Mouse (Mus musculus) Patski (cell line): ENCODE data around the gene Hist1h2ah. TPM values are rescaled to one million over a fixed set of nuclear protein-coding genes. Genes with fewer than 3 reads are reported as not detected.
A peak's percentile ranks its signal among the peaks of the same experiment; 100 is the strongest.
"Not testable (repeated sequence)": the region's sequence is repeated elsewhere in the genome, so short reads cannot be mapped to it uniquely, and the experiment has no call there.

Source experiments
- ATAC-seq: fragments of 100-300 bp; one replicate; pipeline ENCODE4 v1.8.0; 2021
- CTCF ChIA-PET: fragments of 350-600 bp; sonication (Branson Sonifier 250); formaldehyde crosslinking; loops from one replicate; lab custom pipeline; 2022; ENCODE audit warnings: inconsistent platforms; lab: Charles Lee
- POLR2A ChIA-PET: fragments of 350-600 bp; sonication (Branson Sonifier 250); formaldehyde crosslinking; loops from one replicate; lab custom pipeline; 2022; ENCODE audit warnings: antibody characterized with exemption, inconsistent platforms; lab: Charles Lee
- DNase-seq: peaks from one replicate; pipeline ENCODE4 v3.0.0-alpha.2; 2011; ENCODE audit warnings: low read depth, low spot score
- H3K27me3 ChIP-seq: fragments of 371-371 bp; one replicate; pipeline ENCODE4 v1.5.1; 2021
- CTCF ChIP-seq: fragments of 100-300 bp; IDR thresholded peaks from one replicate; pipeline ENCODE4 v1.5.1; 2021
- in situ Hi-C: fragments of 300-500 bp; cut with MboI; formaldehyde crosslinking; loops from 3 replicates; pipeline ENCODE4 v1.11.1; 2018; ENCODE audit warnings: low pct_unique_long_range_greater_than_20kb, mixed read lengths
- polyA plus RNA-seq: library from polyadenylated mRNA; unstranded; gene quantifications from one replicate; pipeline ENCODE4 v1.2.3, GENCODE M21; 2021

Hist1h2ah gene
- 1.6 TPM for polyA plus RNA-seq

- H3K27me3 ChIP-seq, POLR2A ChIA-PET: not testable (repeated sequence)
- ATAC-seq (peak; percentile 98), DNase-seq (peak; percentile 89)
- CTCF ChIA-PET: interaction anchor here (0.9 to 1.4 kb wide), 2 partner anchors 8 to 1366 kb away, joined by 3 to 4 read pairs; no protein-coding TSS in a partner anchor
- in situ Hi-C loops: loop anchor here (10.0 to 25.0 kb wide), 5 partner anchors 301 to 1709 kb away; partner anchors contain the start of genes Hist1h1t, Hist1h2bb, Hist1h3c and Hist1h4c
Measured at GRCm38 (mm10) chr13:22035267-22036148, at the start of gene Hist1h2ah, which contains the start of gene Hist1h2bk. Gene Hist1h2ah, minus strand, starts transcription at chr13:22035568. Gene Hist1h2bk, plus strand, starts transcription at chr13:22035870.

GRCm38 (mm10) chr13:22084140-22084539, 48.8 kb upstream of the Hist1h2ah start, which contains the start of gene Vmn1r188:
Gene Vmn1r188, plus strand, starts transcription at chr13:22084440.
- ATAC-seq, CTCF ChIA-PET, in situ Hi-C loops, DNase-seq, H3K27me3 ChIP-seq, POLR2A ChIA-PET: not testable (repeated sequence)

- no peak for ATAC-seq
- CTCF ChIA-PET: no interaction called here
- H3K27me3 ChIP-seq: no peaks in the 10 kb centered on the region
- DNase-seq: no peak
- POLR2A ChIA-PET: no interaction called here
- TF ChIP-seq CTCF: no peak
- in situ Hi-C loops: loop anchor here (25.0 kb wide), 1 partner anchor 224 kb away; the partner anchor contains the start of gene Vmn1r196
Measured at GRCm38 (mm10) chr13:22063468-22063867, 28.1 kb upstream of the Hist1h2ah start.

- in situ Hi-C loops: loop anchor here (25.0 kb wide), 1 partner anchor 226 kb away; the partner anchor contains the start of gene Vmn1r196
- no peak for TF ChIP-seq CTCF
- POLR2A ChIA-PET: no interaction called here
- no peaks in the 10 kb centered on the region for H3K27me3 ChIP-seq
- ATAC-seq (no peak), DNase-seq (no peak)
- CTCF ChIA-PET: no interaction called here
Measured at GRCm38 (mm10) chr13:22061422-22061821, 26.1 kb upstream of the Hist1h2ah start.

GRCm38 (mm10) chr13:22053754-22054153, 18.4 kb upstream of the Hist1h2ah start:
- POLR2A ChIA-PET: interaction anchor here (1.0 kb wide), 1 partner anchor 519 kb away, joined by 3 read pairs; no protein-coding TSS in a partner anchor
- CTCF ChIA-PET: interaction anchor here (1.6 kb wide), 1 partner anchor 10 kb away, joined by 3 read pairs; no protein-coding TSS in a partner anchor
- DNase-seq (no peak), ATAC-seq (no peak)
- in situ Hi-C loops: loop anchor here (10.0 to 25.0 kb wide), 2 partner anchors 234 to 1351 kb away; partner anchors contain the start of gene Vmn1r196
- no peak for TF ChIP-seq CTCF
- no peaks in the 10 kb centered on the region for H3K27me3 ChIP-seq

- TF ChIP-seq CTCF: no peak
- DNase-seq: no peak
- no peak for ATAC-seq
- CTCF ChIA-PET: no interaction called here
- in situ Hi-C loops: loop anchor here (10.0 to 25.0 kb wide), 2 partner anchors 236 to 1353 kb away; partner anchors contain the start of gene Vmn1r196
- POLR2A ChIA-PET: no interaction called here
- H3K27me3 ChIP-seq: no peaks in the 10 kb centered on the region
Measured at GRCm38 (mm10) chr13:22051523-22051859, 16.1 kb upstream of the Hist1h2ah start.

GRCm38 (mm10) chr13:22050591-22051522, 15.5 kb upstream of the Hist1h2ah start:
- peak; percentile 51 for DNase-seq
- peak; percentile 84 for TF ChIP-seq CTCF
- ChIA-PET POLR2A (no interaction called here), CTCF (no interaction called here)
- in situ Hi-C loops: loop anchor here (10.0 to 25.0 kb wide), 2 partner anchors 236 to 1354 kb away; partner anchors contain the start of gene Vmn1r196
- no peaks in the 10 kb centered on the region for H3K27me3 ChIP-seq
- peak; percentile 99 for ATAC-seq

- no peaks in the 10 kb centered on the region for H3K27me3 ChIP-seq
- ATAC-seq (no peak), DNase-seq (no peak)
- in situ Hi-C loops: loop anchor here (5.0 to 25.0 kb wide), 4 partner anchors 237 to 1377 kb away; partner anchors contain the start of genes Vmn1r196 and Zkscan3
- no peak for TF ChIP-seq CTCF
- ChIA-PET POLR2A (no interaction called here), CTCF (no interaction called here)
Measured at GRCm38 (mm10) chr13:22049737-22050440, 14.5 kb upstream of the Hist1h2ah start.

DNA sequence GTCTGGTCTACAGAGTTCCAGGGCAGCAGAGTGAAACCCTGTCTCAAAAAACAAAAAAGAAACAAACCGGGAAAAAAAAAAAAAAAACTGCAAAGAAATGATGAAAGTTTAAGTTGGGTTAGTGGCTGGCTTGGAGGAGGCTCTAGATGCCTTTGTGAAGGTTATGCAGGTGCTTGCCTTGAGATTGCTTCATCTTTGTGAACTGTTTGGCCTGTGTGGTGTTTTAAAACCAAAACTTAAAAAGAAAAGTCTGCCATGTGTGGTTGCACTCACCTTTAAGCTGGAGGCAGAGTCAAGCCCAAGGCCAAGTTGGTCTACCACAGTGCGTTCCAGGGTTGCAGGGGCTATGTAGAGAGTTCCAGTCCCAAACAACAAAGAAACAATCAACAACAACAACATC, 13.7 kb upstream of the Hist1h2ah start:
- CTCF ChIA-PET: no interaction called here
- no peak for ATAC-seq
- in situ Hi-C loops: loop anchor here (5.0 to 25.0 kb wide), 2 partner anchors 637 to 1378 kb away; partner anchors contain the start of gene Zkscan3

More for the DNA sequence above, 13.7 kb upstream of the Hist1h2ah start:
- no peak for DNase-seq
- POLR2A ChIA-PET: no interaction called here
- TF ChIP-seq CTCF: no peak
- H3K27me3 ChIP-seq: no peaks in the 10 kb centered on the region
